Mouse (Mus musculus): Measurements from ENCODE around the gene Cyp2b10. TPM values are rescaled to one million over a fixed set of nuclear protein-coding genes. Genes with fewer than 3 reads are reported as not detected.
A peak's percentile ranks its signal among the peaks of the same experiment; 100 is the strongest.

The Cyp2b10 gene
- not detected in 2 replicates for polyA plus RNA-seq (2015; fragmentation: Nextera tagmentation; extraction: Ambion mirVana)

- no peak within 1 kb of the TSS for H3K4me3 ChIP-seq
- no peak for ATAC-seq (ENCODE audit: extremely low read depth, insufficient number of reproducible peaks, low FRiP score, low TSS enrichment)
- H3K27me3 ChIP-seq (replicated peaks), result no peaks in the 10 kb centered on the region
- H3K9ac ChIP-seq, result no peak within 1 kb of the TSS
- H3K36me3 ChIP-seq, result no peaks in the 10 kb centered on the region
- no peak within 1 kb of the TSS for H3K4me2 ChIP-seq
- peaks cover 7% of the 10 kb centered on the region; the same call in 1 of the 2 replicates for H3K4me1 ChIP-seq
- no peak within 1 kb of the TSS for H3K27ac ChIP-seq (replicated peaks)
- H3K9me3 ChIP-seq, result no peaks in the 10 kb centered on the region
- WGBS, result 63% methylated on average over 6 of the region's 6 CpGs
Measured at GRCm38 (mm10) chr7:25897411-25897810, at the start of gene Cyp2b10. Cyp2b10 (plus strand) TSS chr7:25897620.

- Histone ChIP-seq H3K27ac (replicated peaks) (no peak overlapping the region; the same call in 1 of the 2 replicates), H3K9ac (peak overlapping the region; percentile 81), H3K4me3 (peak overlapping the region; percentile 56), H3K4me1 (peaks cover 10% of the 10 kb centered on the region), H3K27me3 (replicated peaks) (0 out of 2 replicates have a peak, but pooled peaks cover 2% of the 10 kb centered on the region), H3K36me3 (no peaks in the 10 kb centered on the region), H3K4me2 (peak overlapping the region; percentile 72), H3K9me3 (no peaks in the 10 kb centered on the region)
- 9% methylated on average over 13 of the region's 13 CpGs for WGBS
- no peak for ATAC-seq (ENCODE audit: extremely low read depth, insufficient number of reproducible peaks, low FRiP score, low TSS enrichment)
Measured at GRCm38 (mm10) chr7:25847722-25848443, 49.5 kb upstream of the Cyp2b10 start.

GRCm38 (mm10) chr7:25848444-25848812 is 49.0 kb upstream of the Cyp2b10 start:
- H3K4me3 ChIP-seq, result peak overlapping the region; percentile 56
- H3K4me2 ChIP-seq, result peak overlapping the region; percentile 72
- 23% methylated on average over 11 of the region's 11 CpGs for WGBS
- H3K27ac ChIP-seq (replicated peaks), result no peak overlapping the region; the same call in 1 of the 2 replicates
- no peaks in the 10 kb centered on the region for H3K9me3 ChIP-seq
- no peaks in the 10 kb centered on the region for H3K36me3 ChIP-seq
- H3K4me1 ChIP-seq, result peaks cover 10% of the 10 kb centered on the region
- no peak for ATAC-seq (ENCODE audit: extremely low read depth, insufficient number of reproducible peaks, low FRiP score, low TSS enrichment)
- peak overlapping the region; percentile 81 for H3K9ac ChIP-seq
- H3K27me3 ChIP-seq (replicated peaks), result no peaks in the 10 kb centered on the region

DNA sequence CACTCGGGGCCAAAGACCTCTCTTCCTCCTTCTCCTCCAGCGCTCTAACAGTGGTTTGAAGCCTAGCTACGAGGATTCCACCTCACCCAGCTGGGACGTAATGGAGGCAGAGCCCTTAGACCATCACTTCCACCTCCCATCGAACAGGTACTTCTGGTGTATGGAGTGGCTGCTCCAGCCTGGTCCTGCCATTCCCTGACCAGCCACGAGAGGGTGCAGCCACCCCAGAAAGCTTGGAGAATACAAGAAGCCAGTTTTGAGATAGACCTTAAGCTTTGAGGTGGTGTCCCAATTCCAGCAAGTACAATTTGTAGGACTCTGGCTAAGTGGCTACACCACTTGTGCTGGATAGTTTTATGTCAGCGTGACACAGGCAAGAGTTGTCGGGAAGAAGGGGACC is 42.3 kb upstream of the Cyp2b10 start:
- no peak overlapping the region for H3K4me2 ChIP-seq
- H3K27ac ChIP-seq (replicated peaks), result no peak overlapping the region
- H3K9me3 ChIP-seq, result no peaks in the 10 kb centered on the region
- H3K27me3 ChIP-seq (replicated peaks), result 0 out of 2 replicates have a peak, but pooled peaks cover 4% of the 10 kb centered on the region
- no peak overlapping the region for H3K9ac ChIP-seq
- H3K4me1 ChIP-seq, result no peaks in the 10 kb centered on the region
- ATAC-seq (ENCODE audit: extremely low read depth, insufficient number of reproducible peaks, low FRiP score, low TSS enrichment), result no peak
- H3K4me3 ChIP-seq, result no peak overlapping the region
- no peaks in the 10 kb centered on the region for H3K36me3 ChIP-seq
- WGBS, result 25% methylated on average over 8 of the region's 8 CpGs

DNA sequence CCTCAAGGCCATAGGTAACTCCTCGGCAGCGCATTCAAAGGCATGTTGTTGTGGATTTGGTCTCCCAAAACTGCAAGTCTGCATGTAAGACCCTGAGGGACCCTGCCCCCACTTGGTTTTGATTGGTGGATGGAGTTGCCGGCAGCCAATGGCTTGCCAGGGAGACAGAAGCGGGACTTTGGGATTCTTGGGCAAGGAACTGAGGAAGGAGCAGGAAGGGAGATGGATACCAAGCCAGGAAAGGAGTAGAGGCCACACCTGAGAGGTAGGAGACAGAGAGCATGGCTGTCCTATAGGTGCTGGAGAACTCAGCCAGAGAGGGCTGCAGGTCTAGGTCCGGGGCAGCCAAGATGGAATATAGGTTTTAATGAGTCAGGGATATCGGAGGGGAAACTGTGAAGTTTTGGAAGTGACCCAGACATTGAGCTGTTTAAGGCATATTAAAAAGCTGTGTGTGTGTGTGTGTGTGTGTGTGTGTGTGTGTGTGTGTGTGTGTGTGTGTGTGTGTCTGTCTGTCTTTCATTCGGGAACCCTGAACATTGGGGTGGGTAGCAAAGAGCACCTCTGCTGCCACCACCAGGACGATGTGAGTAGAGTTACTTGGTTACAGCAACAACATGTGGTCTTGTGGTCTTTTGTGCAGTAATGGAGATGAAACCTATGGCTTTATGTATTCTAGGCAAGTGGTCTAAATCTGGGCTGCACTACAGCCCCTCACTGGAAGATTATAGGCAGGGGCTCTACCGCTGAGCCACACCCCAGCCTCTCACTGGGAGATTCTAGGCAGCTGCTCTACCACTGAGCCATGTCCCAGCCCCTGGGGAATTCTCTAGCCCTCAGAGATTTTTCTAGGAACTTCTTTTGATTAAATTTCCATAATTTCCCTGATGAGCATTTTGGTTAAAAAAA is 37.2 kb upstream of the Cyp2b10 start:
- no peaks in the 10 kb centered on the region for H3K27me3 ChIP-seq (replicated peaks)
- no peaks in the 10 kb centered on the region for H3K4me1 ChIP-seq
- no peak for ATAC-seq (ENCODE audit: extremely low read depth, insufficient number of reproducible peaks, low FRiP score, low TSS enrichment)
- H3K9me3 ChIP-seq, result no peaks in the 10 kb centered on the region
- H3K4me2 ChIP-seq, result peak overlapping the region; percentile 60
- no peak overlapping the region for H3K9ac ChIP-seq
- WGBS, result 19% methylated on average over 9 of the region's 9 CpGs
- peak overlapping the region; percentile 30 for H3K4me3 ChIP-seq
- no peaks in the 10 kb centered on the region for H3K36me3 ChIP-seq
- H3K27ac ChIP-seq (replicated peaks), result no peak overlapping the region

- Histone ChIP-seq H3K9me3 (no peaks in the 10 kb centered on the region), H3K36me3 (no peaks in the 10 kb centered on the region), H3K4me3 (no peak overlapping the region), H3K9ac (no peak overlapping the region), H3K27me3 (replicated peaks) (no peaks in the 10 kb centered on the region), H3K27ac (replicated peaks) (no peak overlapping the region), H3K4me1 (no peaks in the 10 kb centered on the region), H3K4me2 (no peak overlapping the region)
- 42% methylated on average over 2 of the region's 2 CpGs for WGBS
- no peak for ATAC-seq (ENCODE audit: extremely low read depth, insufficient number of reproducible peaks, low FRiP score, low TSS enrichment)
Measured at GRCm38 (mm10) chr7:25862365-25862764, 35.1 kb upstream of the Cyp2b10 start.

- WGBS, result 60% methylated on average over 3 of the region's 3 CpGs
- Histone ChIP-seq H3K4me2 (no peak overlapping the region), H3K4me3 (no peak overlapping the region), H3K27me3 (replicated peaks) (no peaks in the 10 kb centered on the region), H3K4me1 (no peaks in the 10 kb centered on the region), H3K9ac (no peak overlapping the region), H3K27ac (replicated peaks) (no peak overlapping the region), H3K36me3 (no peaks in the 10 kb centered on the region), H3K9me3 (no peaks in the 10 kb centered on the region)
- ATAC-seq (ENCODE audit: extremely low read depth, insufficient number of reproducible peaks, low FRiP score, low TSS enrichment), result no peak
Measured at GRCm38 (mm10) chr7:25863756-25864155, 33.7 kb upstream of the Cyp2b10 start.

- H3K36me3 ChIP-seq, result no peaks in the 10 kb centered on the region
- no peak overlapping the region for H3K9ac ChIP-seq
- no peaks in the 10 kb centered on the region for H3K9me3 ChIP-seq
- H3K4me3 ChIP-seq, result no peak overlapping the region
- no peak overlapping the region for H3K4me2 ChIP-seq
- H3K27me3 ChIP-seq (replicated peaks), result no peaks in the 10 kb centered on the region
- WGBS, result 7% methylated on average over 5 of the region's 5 CpGs
- no peak for ATAC-seq (ENCODE audit: extremely low read depth, insufficient number of reproducible peaks, low FRiP score, low TSS enrichment)
- H3K4me1 ChIP-seq, result no peaks in the 10 kb centered on the region
- H3K27ac ChIP-seq (replicated peaks), result no peak overlapping the region
Measured at GRCm38 (mm10) chr7:25864861-25865260, 32.6 kb upstream of the Cyp2b10 start.

DNA sequence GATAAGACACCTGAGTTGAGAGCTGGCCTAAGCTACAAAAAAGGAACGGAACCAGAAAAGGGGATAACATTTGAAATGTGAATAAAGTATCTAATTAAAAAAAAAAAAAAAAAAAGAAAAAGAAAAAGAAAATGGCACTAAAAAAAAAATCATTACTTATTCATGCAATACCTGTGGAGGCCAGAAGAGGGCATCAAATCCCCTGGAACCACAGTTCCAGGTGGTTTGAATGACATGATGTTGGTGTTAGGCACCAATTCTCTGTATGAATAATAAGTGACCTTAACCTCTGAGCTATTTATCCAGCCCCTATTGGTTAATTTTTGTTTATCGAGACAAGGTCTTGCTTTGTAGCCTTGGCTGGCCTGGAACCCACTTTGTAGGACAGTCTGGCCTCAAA is 27.6 kb upstream of the Cyp2b10 start:
- H3K9me3 ChIP-seq, result no peaks in the 10 kb centered on the region; the same call in 1 of the 2 replicates
- H3K9ac ChIP-seq, result no peak overlapping the region
- H3K27me3 ChIP-seq (replicated peaks), result no peaks in the 10 kb centered on the region
- 53% methylated on average over 2 of the region's 2 CpGs for WGBS
- no peaks in the 10 kb centered on the region for H3K4me1 ChIP-seq
- no peaks in the 10 kb centered on the region for H3K36me3 ChIP-seq
- H3K4me2 ChIP-seq, result no peak overlapping the region
- no peak overlapping the region for H3K4me3 ChIP-seq
- no peak overlapping the region for H3K27ac ChIP-seq (replicated peaks)
- ATAC-seq (ENCODE audit: extremely low read depth, insufficient number of reproducible peaks, low FRiP score, low TSS enrichment), result no peak

GRCm38 (mm10) chr7:25872624-25873023 is 24.8 kb upstream of the Cyp2b10 start:
- no peaks in the 10 kb centered on the region for H3K36me3 ChIP-seq

GRCm38 (mm10) chr7:25878735-25879134 is 18.7 kb upstream of the Cyp2b10 start:
- Histone ChIP-seq H3K9ac (no peak overlapping the region), H3K4me1 (no peaks in the 10 kb centered on the region), H3K9me3 (0 out of 2 replicates have a peak, but pooled peaks cover 3% of the 10 kb centered on the region), H3K36me3 (no peaks in the 10 kb centered on the region), H3K27me3 (replicated peaks) (peaks cover 30% of the 10 kb centered on the region), H3K27ac (replicated peaks) (no peak overlapping the region), H3K4me2 (no peak overlapping the region), H3K4me3 (no peak overlapping the region)
- 43% methylated on average over 6 of the region's 6 CpGs for WGBS
- no peak for ATAC-seq (ENCODE audit: extremely low read depth, insufficient number of reproducible peaks, low FRiP score, low TSS enrichment)

More at GRCm38 (mm10) chr7:25872624-25873023, 24.8 kb upstream of the Cyp2b10 start:
- Histone ChIP-seq H3K4me2 (no peak overlapping the region), H3K9me3 (peaks cover 3% of the 10 kb centered on the region; the same call in 1 of the 2 replicates), H3K9ac (no peak overlapping the region), H3K27me3 (replicated peaks) (no peaks in the 10 kb centered on the region), H3K4me3 (no peak overlapping the region), H3K27ac (replicated peaks) (no peak overlapping the region), H3K4me1 (no peaks in the 10 kb centered on the region)
- ATAC-seq (ENCODE audit: extremely low read depth, insufficient number of reproducible peaks, low FRiP score, low TSS enrichment), result no peak

Data from heart, embryonic 13.5 days (tissue).